Mouse (Mus musculus) right cerebral cortex, postnatal 4 days (tissue): ENCODE measurements around the gene Csdc2.
A peak's percentile ranks its signal among the peaks of the same experiment; 100 is the strongest.

ENCODE experiments used
- DNase-seq: peaks from one replicate; pipeline ENCODE4 v3.0.0-alpha.2; 2022

Gene Csdc2

GRCm38 (mm10) chr15:81925760-81926445 is 10.7 kb upstream of the Csdc2 start, which contains the start of gene Polr3h:
TSS of gene Polr3h (minus strand) at chr15:81926240.
- DNase-seq = peak; percentile 95

- no peak for DNase-seq
These were observed 10.1 kb upstream of the Csdc2 start for GRCm38 (mm10) chr15:81926446-81926822.

- no peak for DNase-seq
These were observed 8.8 kb upstream of the Csdc2 start for GRCm38 (mm10) chr15:81927741-81928140.

GRCm38 (mm10) chr15:81928277-81928676 is 8.3 kb upstream of the Csdc2 start:
- peak; percentile 60 for DNase-seq

GRCm38 (mm10) chr15:81932951-81933470 is 3.5 kb upstream of the Csdc2 start:
- DNase-seq = no peak

- no peak for DNase-seq
These were observed 2.6 kb upstream of the Csdc2 start for GRCm38 (mm10) chr15:81933986-81934385.

- no peak for DNase-seq
These were observed 506 bp upstream of the Csdc2 start for GRCm38 (mm10) chr15:81935869-81936637.

GRCm38 (mm10) chr15:81937098-81937972 is 776 bp downstream of the Csdc2 start:
- peak; percentile 72 for DNase-seq

GRCm38 (mm10) chr15:81938246-81938645 is 1.7 kb downstream of the Csdc2 start:
- peak; percentile 64 for DNase-seq

- DNase-seq = no peak
These were observed 2.7 kb downstream of the Csdc2 start for GRCm38 (mm10) chr15:81939157-81939715.

GRCm38 (mm10) chr15:81939774-81940173 is 3.2 kb downstream of the Csdc2 start:
- DNase-seq = no peak

GRCm38 (mm10) chr15:81940219-81940618 is 3.7 kb downstream of the Csdc2 start:
- DNase-seq = no peak

GRCm38 (mm10) chr15:81941010-81941409 is 4.5 kb downstream of the Csdc2 start:
- no peak for DNase-seq

GRCm38 (mm10) chr15:81943176-81943749 is 6.7 kb downstream of the Csdc2 start:
- no peak for DNase-seq

- no peak for DNase-seq
These were observed 12.5 kb downstream of the Csdc2 start for GRCm38 (mm10) chr15:81949076-81949475.

GRCm38 (mm10) chr15:81949476-81950131 is 13.0 kb downstream of the Csdc2 start:
- no peak for DNase-seq

GRCm38 (mm10) chr15:81950716-81951115 is 14.2 kb downstream of the Csdc2 start:
- no peak for DNase-seq

GRCm38 (mm10) chr15:81951159-81951558 is 14.6 kb downstream of the Csdc2 start:
- DNase-seq = no peak

- no peak for DNase-seq
These were observed 15.8 kb downstream of the Csdc2 start for GRCm38 (mm10) chr15:81952310-81952709.

- no peak for DNase-seq
These were observed 17.6 kb downstream of the Csdc2 start for GRCm38 (mm10) chr15:81954151-81954583.

GRCm38 (mm10) chr15:81954716-81955115 is 18.2 kb downstream of the Csdc2 start:
- no peak for DNase-seq

GRCm38 (mm10) chr15:81955414-81955813 is 18.9 kb downstream of the Csdc2 start:
- no peak for DNase-seq
